Mouse (Mus musculus) neural tube, embryonic 11.5 days (tissue): ENCODE measurements at regions not wholly inside any gene's neighbourhood (a gene's known extent, or its start where the extent isn't known, plus 50 kb on each side); places are given as distances from the start of the nearest gene placed in this dataset.

ENCODE experiments used
- ATAC-seq: fragments of 200-750 bp; cut with Nextera tagmentation; 2 replicates; pipeline ENCODE4 v1.8.0; 2017; ENCODE audit warnings: moderate number of reproducible peaks, mild to moderate bottlenecking, moderate TSS enrichment, moderate library complexity; ENCODE audit not compliant: insufficient read depth, low FRiP score, low TSS enrichment
- DNase-seq: peaks from one replicate; pipeline ENCODE4 v3.0.0-alpha.2; 2015; ENCODE audit warnings: low spot score
- H3K27ac ChIP-seq: fragments of 300-500 bp; sonication (generic); 2 replicates; pipeline ENCODE4 v1.5.1; 2014; ENCODE audit warnings: low read depth, mild to moderate bottlenecking, low read length
- H3K27me3 ChIP-seq: fragments of 300-500 bp; sonication (generic); 2 replicates; pipeline ENCODE4 v1.6.1; 2014; ENCODE audit warnings: mild to moderate bottlenecking, low read length, mixed read lengths; ENCODE audit not compliant: control insufficient read depth, insufficient read depth
- H3K36me3 ChIP-seq: fragments of 300-500 bp; sonication (generic); 2 replicates; pipeline ENCODE4 v1.6.1; 2014; ENCODE audit warnings: mild to moderate bottlenecking, low read length, moderate library complexity, mixed read lengths; ENCODE audit not compliant: control insufficient read depth, insufficient read depth
- H3K4me1 ChIP-seq: fragments of 300-500 bp; sonication (generic); 2 replicates; pipeline ENCODE4 v1.6.1; 2014; ENCODE audit warnings: low read length, mixed read lengths; ENCODE audit not compliant: control insufficient read depth, insufficient read depth
- H3K4me2 ChIP-seq: fragments of 300-500 bp; sonication (generic); 2 replicates; pipeline ENCODE4 v1.6.1; 2014; ENCODE audit warnings: low read depth, mild to moderate bottlenecking, moderate library complexity
- H3K4me3 ChIP-seq: fragments of 300-500 bp; sonication (generic); 2 replicates; pipeline ENCODE4 v1.5.1; 2014; ENCODE audit warnings: low read depth, low read length
- H3K9ac ChIP-seq: fragments of 300-500 bp; sonication (generic); 2 replicates; pipeline ENCODE4 v1.6.1; 2014; ENCODE audit warnings: mild to moderate bottlenecking, low read length
- H3K9me3 ChIP-seq: fragments of 300-500 bp; sonication (generic); 2 replicates; pipeline ENCODE4 v1.6.1; 2016; ENCODE audit warnings: low read length; ENCODE audit not compliant: control insufficient read depth
- WGBS: fragments of 180-500 bp; shearing (Covaris S2); extraction: QIAGEN DNeasy Blood & Tissue Kit; methylation state at CpG from one replicate; pipeline ENCODE4 v1.1.7; 2014; 5-methylcytosine and 5-hydroxymethylcytosine counted together

DNA sequence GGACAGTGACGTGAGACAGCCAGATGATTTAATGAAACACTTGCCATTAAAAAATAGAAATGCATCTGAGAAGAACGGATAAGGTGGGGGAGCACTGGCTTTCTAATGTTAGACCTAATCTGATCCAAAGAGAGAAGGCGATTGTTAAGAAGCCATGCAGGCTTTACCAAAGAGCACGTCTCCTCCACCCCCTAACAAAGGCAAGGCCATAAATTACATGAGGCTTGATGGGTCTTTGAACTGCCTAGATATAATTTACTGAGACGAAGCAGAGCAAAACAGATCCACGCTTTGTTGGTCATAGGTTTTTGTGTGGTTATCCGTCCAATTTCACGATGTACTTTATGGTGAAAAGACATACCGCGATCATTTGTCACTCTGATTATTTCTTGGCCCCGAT is 84.4 kb downstream of the Tspan8 start:
- Histone ChIP-seq H3K4me2 (no peak overlapping the region), H3K36me3 (no peaks in the 10 kb centered on the region), H3K4me3 (no peak overlapping the region), H3K27me3 (no peaks in the 10 kb centered on the region), H3K9ac (no peak overlapping the region), H3K27ac (no peak overlapping the region), H3K4me1 (no peaks in the 10 kb centered on the region), H3K9me3 (no peaks in the 10 kb centered on the region)
- peak; percentile 75 for ATAC-seq
- WGBS: 47% methylated on average over 11 of the region's 11 CpGs
- DNase-seq: peak; percentile 14

DNA sequence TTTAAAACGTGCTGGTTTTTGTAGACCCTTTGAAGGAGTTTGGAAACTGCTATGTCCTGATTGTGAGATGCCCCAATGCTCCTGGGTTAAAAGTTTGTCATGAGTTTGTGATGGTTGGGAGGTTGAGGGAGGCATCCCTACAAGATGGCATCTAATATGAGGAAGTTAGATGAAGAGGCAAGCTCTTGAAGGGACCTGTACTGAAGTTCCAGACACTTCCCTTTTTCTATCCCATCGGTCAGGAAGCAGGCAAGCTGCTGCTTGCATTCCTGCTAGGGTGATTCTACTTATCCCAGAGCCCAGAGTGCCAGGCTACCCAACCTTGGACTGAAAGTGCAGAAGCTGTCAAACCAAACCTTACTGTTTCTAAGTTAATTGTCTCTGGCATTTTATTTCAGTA is 86.4 kb downstream of the Tspan8 start:
- DNase-seq (no peak), ATAC-seq (no peak)
- no peaks in the 10 kb centered on the region for H3K27me3 ChIP-seq
- H3K9me3 ChIP-seq: no peaks in the 10 kb centered on the region
- no peak overlapping the region for H3K9ac ChIP-seq
- no peak overlapping the region for H3K27ac ChIP-seq
- H3K4me2 ChIP-seq: no peak overlapping the region
- WGBS: 84% methylated on average over 2 of the region's 2 CpGs
- no peaks in the 10 kb centered on the region for H3K4me1 ChIP-seq
- H3K4me3 ChIP-seq: no peak overlapping the region
- H3K36me3 ChIP-seq: no peaks in the 10 kb centered on the region

DNA sequence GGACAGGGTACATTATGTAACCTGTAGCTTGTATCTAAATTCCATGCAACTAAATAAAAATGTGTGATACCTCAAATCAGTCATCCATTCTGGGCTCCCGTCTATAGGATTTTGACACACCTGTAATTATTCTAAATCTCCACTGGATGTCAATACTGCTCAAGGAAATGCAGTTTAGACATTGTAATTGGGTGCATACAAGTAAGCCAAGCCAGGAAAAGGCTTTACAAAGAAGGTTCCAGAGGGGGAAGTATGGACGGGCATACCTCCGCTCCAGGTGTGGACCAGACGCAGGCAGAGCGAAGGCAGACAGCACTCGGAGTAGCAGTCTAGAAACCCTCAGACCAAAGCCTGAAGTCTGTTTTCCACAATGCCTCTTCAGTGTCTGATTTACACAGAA is 97.0 kb upstream of the Ptprr start:
- no peak overlapping the region for H3K9ac ChIP-seq
- no peaks in the 10 kb centered on the region for H3K36me3 ChIP-seq
- no peak overlapping the region for H3K4me3 ChIP-seq
- WGBS: 94% methylated on average over 6 of the region's 6 CpGs
- H3K4me1 ChIP-seq: no peaks in the 10 kb centered on the region
- no peaks in the 10 kb centered on the region for H3K27me3 ChIP-seq
- H3K27ac ChIP-seq: no peak overlapping the region
- H3K9me3 ChIP-seq: no peaks in the 10 kb centered on the region
- DNase-seq (no peak), ATAC-seq (no peak)
- H3K4me2 ChIP-seq: no peak overlapping the region
